Mouse (Mus musculus): ENCODE measurements around the gene Cstf1. TPM values are rescaled to one million over a fixed set of nuclear protein-coding genes. Genes with fewer than 3 reads are reported as not detected.

The Cstf1 gene
- total RNA-seq, 4 experiments from 2014 or later = 24.8 to 36.1 (median 29.7) TPM

- no peak for DNase-seq (ENCODE audit: low spot score in 2 of 2)
Measured at GRCm38 (mm10) chr2:172413894-172414293, 43.4 kb downstream of the Cstf1 start.

GRCm38 (mm10) chr2:172416218-172416617 is 45.7 kb downstream of the Cstf1 start:
- DNase-seq (ENCODE audit: low spot score in 2 of 2) = no peak

- DNase-seq (ENCODE audit: low spot score in 2 of 2) = no peak
Measured at GRCm38 (mm10) chr2:172416876-172417275, 46.4 kb downstream of the Cstf1 start.

- DNase-seq (ENCODE audit: low spot score in 2 of 2) = no peak
Measured at GRCm38 (mm10) chr2:172418208-172418607, 47.7 kb downstream of the Cstf1 start.

- DNase-seq (ENCODE audit: low spot score in 2 of 2) = no peak
Measured at GRCm38 (mm10) chr2:172430609-172431008, 60.1 kb downstream of the Cstf1 start.

Other genes with a start within 250 kb of the Cstf1 start
- gene Mc3r, start 122.2 kb upstream of the Cstf1 start, total RNA-seq (2022) = under 1 TPM; 0.41 to 0.93 (median 0.53) TPM
- 10 to 100 TPM; 14.2 to 17.6 (median 16.2) TPM for gene Fam210b, start 25.1 kb upstream of the Cstf1 start, total RNA-seq (2022)
- gene Aurka, start 146 bp upstream of the Cstf1 start, total RNA-seq (2022) = 1 to 10 TPM in 3 of 4 experiments, under 1 TPM in 1; 0.93 to 2.3 (median 1.8) TPM
- gene Cass4, start 23.1 kb downstream of the Cstf1 start, total RNA-seq (2022) = under 1 TPM; 0.19 to 0.46 (median 0.37) TPM
- 10 to 100 TPM; 67.7 to 75.2 (median 72.8) TPM for gene Rtf2, start 69.9 kb downstream of the Cstf1 start, total RNA-seq (2022)
- not detected for gene Gcnt7, start 87.9 kb downstream of the Cstf1 start, total RNA-seq (2022)
- not detected for gene Fam209, start 101.8 kb downstream of the Cstf1 start, total RNA-seq (2022)
- under 1 TPM; 0.12 to 0.16 (median 0.13) TPM for gene Tfap2c, start 178.9 kb downstream of the Cstf1 start, total RNA-seq (2022)